Mouse (Mus musculus): ENCODE measurements at regions not wholly inside any gene's neighbourhood (a gene's known extent, or its start where the extent isn't known, plus 50 kb on each side); places are given as distances from the start of the nearest gene placed in this dataset.

DNA sequence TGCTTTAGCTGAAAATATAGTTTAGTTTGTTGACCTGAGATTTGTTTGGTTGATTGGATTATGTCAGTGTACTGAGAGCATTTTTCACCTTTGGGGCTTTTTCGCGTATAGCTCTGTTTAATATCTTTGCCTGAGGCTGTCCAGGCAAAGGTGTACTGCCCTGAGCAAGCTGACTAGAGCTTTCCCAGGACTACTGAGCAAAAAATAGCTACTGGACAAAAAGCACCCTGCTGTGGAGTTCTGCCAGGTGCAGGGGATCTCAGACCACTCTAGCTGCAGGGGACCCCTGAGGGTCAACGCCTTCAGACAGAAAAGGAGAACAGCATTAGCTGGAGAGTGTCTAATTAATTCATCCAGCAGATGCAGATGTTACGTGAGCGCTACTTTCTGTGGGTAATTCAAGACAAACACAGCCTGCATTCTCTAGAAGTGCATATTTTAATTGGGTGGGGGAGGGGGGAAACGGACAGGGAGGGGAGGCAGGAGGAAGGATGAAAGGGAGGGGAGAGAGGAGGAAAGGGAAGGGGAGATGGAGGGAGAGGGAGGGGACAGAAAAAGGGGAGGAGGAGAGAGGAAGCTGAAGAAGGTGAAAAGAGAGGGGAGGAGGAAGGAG, 61.7 kb downstream of the Thnsl1 start:
- no peak for DNase-seq

DNA sequence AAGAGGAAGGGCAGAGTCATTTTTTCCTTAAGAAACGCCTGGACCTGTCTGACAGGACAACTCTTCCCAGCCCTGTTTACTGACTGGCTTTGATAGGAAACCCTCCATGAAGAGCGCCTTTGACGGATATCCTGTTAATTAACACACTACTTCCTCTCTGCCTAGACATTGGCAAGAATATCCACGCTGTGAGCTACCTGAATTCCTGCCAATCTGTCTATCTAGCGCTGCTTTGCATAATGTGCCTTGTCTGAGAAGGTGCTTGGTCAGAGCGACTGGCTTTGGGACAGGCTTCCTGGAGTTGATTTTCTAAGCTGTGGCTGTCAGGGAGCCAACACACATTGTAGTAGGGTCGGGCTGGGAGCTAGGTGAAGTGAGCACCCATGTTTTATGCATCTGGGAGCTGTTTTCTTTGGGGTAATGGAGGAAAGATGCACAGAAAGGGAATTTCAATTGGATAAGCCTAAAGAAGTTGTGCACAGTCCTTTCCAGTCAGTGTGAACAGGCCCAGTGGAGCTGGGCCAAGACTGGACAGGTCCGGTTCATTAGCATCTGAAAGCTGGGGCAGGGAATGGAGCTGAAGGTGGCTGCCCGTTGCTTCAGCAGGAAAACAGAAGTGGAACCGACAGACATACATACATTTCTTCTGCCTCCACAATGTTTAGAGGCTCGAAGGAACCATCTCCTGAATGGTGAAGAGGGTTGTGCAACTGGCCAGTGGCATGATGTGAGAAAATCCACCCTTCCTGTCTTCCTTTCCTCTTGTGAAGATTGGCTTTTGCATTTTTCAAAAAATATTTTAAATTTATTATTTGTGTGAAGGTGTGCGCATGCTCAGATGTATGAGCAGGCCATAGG, 64.7 kb downstream of the Thnsl1 start:
- DNase-seq = peak; percentile 34

GRCm38 (mm10) chr2:21273416-21273815, 67.9 kb downstream of the Thnsl1 start:
- no peak for DNase-seq

GRCm38 (mm10) chr2:21275315-21275714, 69.8 kb downstream of the Thnsl1 start:
- DNase-seq = no peak

DNA sequence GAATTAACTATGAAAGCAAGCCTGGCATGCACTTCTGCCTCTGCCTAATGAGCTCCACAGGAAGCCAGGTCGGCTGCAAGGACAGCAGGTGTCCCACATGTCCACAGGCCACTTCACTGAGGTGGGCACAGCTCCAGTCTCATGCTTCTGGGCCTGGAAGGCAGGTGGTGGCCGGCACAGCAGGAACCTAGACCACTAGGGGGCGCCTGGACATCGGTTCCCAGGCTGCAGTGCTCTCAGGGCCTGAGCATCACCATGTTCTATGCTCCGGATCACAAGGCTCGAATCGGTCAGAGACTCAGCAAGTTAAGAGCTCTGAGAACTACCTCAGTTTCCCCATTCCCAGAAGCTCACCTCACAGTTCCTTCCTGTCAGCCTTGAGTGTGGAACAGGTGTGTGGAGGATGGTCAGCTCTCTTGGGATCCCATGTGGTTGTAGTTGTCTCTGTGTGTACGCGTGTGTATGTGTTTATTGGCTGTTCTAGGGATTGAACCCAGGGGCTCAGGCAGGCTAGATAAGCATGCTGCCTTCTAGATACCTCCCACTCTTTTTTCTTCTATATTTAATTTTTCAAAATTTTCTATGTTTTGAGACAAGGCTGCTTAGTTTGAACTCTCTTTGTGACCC, 75.4 kb downstream of the Thnsl1 start:
- peak; percentile 92 for DNase-seq

- no peak for DNase-seq
These were observed 77.1 kb downstream of the Thnsl1 start for GRCm38 (mm10) chr2:21282505-21283200.

- no peak for DNase-seq
These were observed 79.4 kb downstream of the Thnsl1 start for GRCm38 (mm10) chr2:21284881-21285280.

DNA sequence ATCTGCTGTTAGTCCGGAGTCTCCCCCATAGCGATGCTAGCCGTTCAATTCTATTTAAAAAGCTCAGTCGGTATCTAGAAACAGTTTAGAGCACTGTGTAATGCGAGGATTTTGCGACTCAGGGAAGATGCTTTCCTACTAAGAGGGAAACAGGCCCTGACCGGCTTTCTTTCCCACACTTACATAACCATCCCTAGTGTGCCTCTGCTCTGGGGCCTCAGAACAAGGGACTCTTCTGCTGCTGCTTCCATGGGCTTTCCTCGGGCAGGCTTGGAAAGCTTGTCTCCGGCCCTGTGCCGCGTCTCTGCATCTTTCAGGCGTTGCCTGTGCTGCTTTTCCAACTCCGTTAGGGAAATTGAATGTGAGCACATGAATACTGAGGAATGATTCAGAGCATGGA, 79.6 kb upstream of the Gpr158 start:
- no peak for DNase-seq

DNA sequence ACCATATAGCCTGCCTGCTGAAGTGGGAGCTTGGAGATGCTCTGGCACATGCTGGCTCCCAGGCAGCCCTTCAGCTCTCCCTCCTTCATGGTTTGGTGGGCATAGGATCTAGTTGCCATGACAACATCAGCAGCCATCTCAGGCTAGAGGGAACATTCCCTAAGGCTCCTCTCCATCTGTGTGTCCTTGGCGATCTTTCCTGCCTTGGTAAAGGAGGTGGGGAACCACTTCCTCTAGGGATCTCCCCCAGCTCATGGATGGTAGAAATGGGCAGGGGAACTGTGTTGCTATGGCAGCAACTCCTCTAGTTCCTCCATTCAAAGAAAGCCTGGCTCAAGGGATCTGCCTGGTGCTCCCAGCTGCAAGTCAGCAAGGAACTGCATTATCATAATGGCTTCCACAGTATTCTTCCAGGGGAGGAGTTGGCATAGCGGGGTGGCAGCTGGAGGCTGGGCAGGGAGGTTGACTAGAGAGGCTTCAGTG, 74.6 kb upstream of the Gpr158 start:
- DNase-seq = peak; percentile 33

DNA sequence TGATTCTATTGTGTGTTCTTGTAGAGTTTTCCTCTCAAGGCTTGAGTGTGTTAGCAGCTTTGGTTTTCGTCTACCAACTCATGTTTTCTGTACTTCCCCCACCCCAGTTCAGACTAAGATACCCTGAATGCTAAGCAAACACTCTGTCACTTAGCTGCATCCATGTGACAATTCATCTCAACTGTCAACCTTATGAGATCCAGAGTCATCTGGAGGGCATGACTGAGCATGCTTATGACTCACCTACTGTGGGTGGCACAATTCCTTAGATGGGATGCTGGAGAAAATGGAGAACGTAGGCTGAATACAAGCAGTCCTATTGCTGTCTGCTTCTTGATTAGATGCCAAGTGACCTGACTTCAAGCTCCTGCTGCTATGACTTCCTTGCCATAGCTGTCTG, 73.3 kb upstream of the Gpr158 start:
- no peak for DNase-seq

DNA sequence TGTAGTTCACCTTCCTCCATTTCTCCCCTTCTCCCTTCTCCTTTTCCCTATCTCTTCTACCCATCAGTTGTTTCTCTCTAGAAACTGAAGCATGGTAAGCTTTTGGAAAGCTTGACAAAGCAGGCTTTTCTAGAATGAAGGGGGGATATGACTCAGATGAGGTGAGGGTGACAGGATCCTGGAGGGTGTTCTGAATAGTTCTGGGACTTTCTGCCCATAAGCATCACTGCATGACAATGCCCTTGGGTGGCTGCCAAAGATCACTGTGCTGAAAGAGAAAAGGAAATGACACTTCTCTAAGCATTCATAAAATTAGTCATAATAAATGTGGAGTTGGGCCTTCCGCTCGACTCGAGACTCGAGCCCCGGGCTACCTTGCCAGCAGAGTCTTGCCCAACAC, 67.7 kb upstream of the Gpr158 start:
- DNase-seq = no peak
